Comparison of ENCODE assay signal across 21 mouse cellular contexts in the genomic region with DNA sequence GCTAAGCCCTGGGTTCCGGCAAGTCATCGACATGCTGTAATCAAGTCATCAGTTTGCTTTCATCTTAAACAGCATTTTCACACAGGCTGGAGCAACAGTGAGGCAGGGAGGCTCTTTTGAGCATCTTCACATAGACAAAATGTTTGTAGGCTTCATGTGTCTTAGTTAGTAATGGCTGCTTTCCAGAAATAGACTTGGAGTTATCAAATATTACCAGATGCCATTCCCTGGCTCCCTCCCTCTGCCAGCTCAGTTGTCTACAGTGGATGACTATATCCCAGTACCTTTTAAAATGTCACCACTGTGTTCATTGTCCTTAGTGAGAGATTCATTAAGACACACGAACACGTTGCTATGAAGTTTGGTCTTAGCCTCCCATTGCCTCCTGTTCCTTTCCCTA.
A peak's percentile ranks its signal among the peaks of the same experiment; 100 is the strongest.
DNase-seq lines count a peak whose midpoint lies in the region; TF ChIP-seq lines count a peak whose summit lies in the region.
"Had no signal": no experiment of that assay in that cellular context is flagged by ENCODE, and none has a peak within 500 bp of the region (broad histone marks: within the 10 kb centered on the region; RNA-seq: fewer than 3 reads in every experiment).

No protein-coding gene starts in this region.

- H3K4me3 ChIP-seq in layer of hippocampus, adult 2 months = no peak overlapping the region
- H3K4me3 ChIP-seq: embryonic facial prominence, embryonic 12.5 days; embryonic facial prominence, embryonic 15.5 days; hindbrain, embryonic 10.5 days; hindbrain, embryonic 13.5 days had no signal

- H3K27ac ChIP-seq in layer of hippocampus, adult 2 months = peak overlapping the region; percentile 19; the same call in 1 of the 2 replicates
- H3K27ac ChIP-seq: embryonic facial prominence, embryonic 12.5 days; embryonic facial prominence, embryonic 15.5 days; hindbrain, embryonic 10.5 days; hindbrain, embryonic 13.5 days had no signal

- no peak for TF ChIP-seq POLR2A in brain, embryonic 14.5 days (IDR thresholded peaks at IDR 0.05; ENCODE audit: borderline replicate concordance, extremely low read depth, insufficient read depth, insufficient read length, poor library complexity, severe bottlenecking)

- intact Hi-C loops in heart, postnatal 25 days (cut with DNase I) = no loop called here

- peak; percentile 40 for DNase-seq in heart, adult 11 months
- DNase-seq in heart, postnatal 25 days (ENCODE audit: low spot score) = no peak
- DNase-seq in layer of hippocampus, adult 2 months (ENCODE audit: low spot score in 2 of 2) = peak in 1 of 2 experiments; percentile 58
- no peak for DNase-seq in layer of hippocampus, postnatal 10 days (ENCODE audit: low spot score in 2 of 2)
- DNase-seq in brain, embryonic 14.5 days (ENCODE audit: low read depth) = peak; percentile 9
- no peak for DNase-seq in cerebellum, postnatal 36 days
- no peak for DNase-seq in retina, postnatal 1 day
- DNase-seq: adrenal gland, postnatal 10 days; adrenal gland, postnatal 36 days; B cell, adult 2 months; cerebellum, adult 11-12 months; cerebellum, adult 8-10 months; cerebellum, postnatal 14 days; forebrain, postnatal 0 days; gastrocnemius, postnatal 10 days; gastrocnemius, postnatal 36 days; heart, postnatal 36 days had no signal

- no peak for TF ChIP-seq CTCF in layer of hippocampus, adult 2 months (conservative IDR thresholded peaks at IDR 0.05)
- TF ChIP-seq CTCF in brain, embryonic 14.5 days (IDR thresholded peaks at IDR 0.05; ENCODE audit: borderline replicate concordance, extremely low read depth, insufficient read depth, insufficient read length) = no peak

Comparison
In these comparisons a context has a peak if more than half of its experiments do, and no peak if none do; other contexts are left out.
1. DNase-seq: peak in heart, adult 11 months (single experiment) and brain, embryonic 14.5 days (single experiment); none in heart, postnatal 25 days (single experiment), layer of hippocampus, postnatal 10 days (0 of 2), cerebellum, postnatal 36 days (0 of 2) and retina, postnatal 1 day (single experiment).